Mouse (Mus musculus) lung, embryonic 16.5 days (tissue): ENCODE measurements at regions not wholly inside any gene's neighbourhood (a gene's known extent, or its start where the extent isn't known, plus 50 kb on each side); places are given as distances from the start of the nearest gene placed in this dataset.

Source experiments
- ATAC-seq: fragments of 200-750 bp; cut with Nextera tagmentation; 2 replicates; pipeline ENCODE4 v1.8.0; 2017; ENCODE audit warnings: low read depth, mild to moderate bottlenecking, moderate library complexity
- H3K27ac ChIP-seq: fragments of 300-500 bp; sonication (generic); 2 replicates; pipeline ENCODE4 v1.5.1; 2014; ENCODE audit warnings: mild to moderate bottlenecking, control low read depth, low read length
- H3K27me3 ChIP-seq: fragments of 300-500 bp; sonication (generic); 2 replicates; pipeline ENCODE4 v1.6.1; 2014; ENCODE audit warnings: low read depth, low read length, mixed read lengths; ENCODE audit not compliant: control insufficient read depth, insufficient read depth
- H3K36me3 ChIP-seq: fragments of 300-500 bp; sonication (generic); 2 replicates; pipeline ENCODE4 v1.6.1; 2014; ENCODE audit warnings: low read length; ENCODE audit not compliant: control insufficient read depth, insufficient read depth
- H3K4me1 ChIP-seq: fragments of 300-500 bp; sonication (generic); replicated peaks from 2 replicates; pipeline ENCODE4 v1.6.1; 2014; ENCODE audit warnings: low read length, mixed read lengths; ENCODE audit not compliant: control insufficient read depth, insufficient read depth
- H3K4me2 ChIP-seq: fragments of 300-500 bp; sonication (generic); 2 replicates; pipeline ENCODE4 v1.6.1; 2014; ENCODE audit warnings: low read depth, low read length, control low read depth
- H3K4me3 ChIP-seq: fragments of 300-500 bp; sonication (generic); 2 replicates; pipeline ENCODE4 v1.5.1; 2014; ENCODE audit warnings: mild to moderate bottlenecking, low read length, control low read depth
- H3K9ac ChIP-seq: fragments of 300-500 bp; sonication (generic); 2 replicates; pipeline ENCODE4 v1.6.1; 2014; ENCODE audit warnings: low read length, control low read depth
- H3K9me3 ChIP-seq: fragments of 300-500 bp; sonication (generic); 2 replicates; pipeline ENCODE4 v1.6.1; 2016; ENCODE audit warnings: low read length; ENCODE audit not compliant: control insufficient read depth
- WGBS: fragments of 180-500 bp; shearing (Covaris S2); extraction: QIAGEN DNeasy Blood & Tissue Kit; methylation state at CpG from one replicate; pipeline ENCODE4 v1.1.7; 2014; 5-methylcytosine and 5-hydroxymethylcytosine counted together

DNA sequence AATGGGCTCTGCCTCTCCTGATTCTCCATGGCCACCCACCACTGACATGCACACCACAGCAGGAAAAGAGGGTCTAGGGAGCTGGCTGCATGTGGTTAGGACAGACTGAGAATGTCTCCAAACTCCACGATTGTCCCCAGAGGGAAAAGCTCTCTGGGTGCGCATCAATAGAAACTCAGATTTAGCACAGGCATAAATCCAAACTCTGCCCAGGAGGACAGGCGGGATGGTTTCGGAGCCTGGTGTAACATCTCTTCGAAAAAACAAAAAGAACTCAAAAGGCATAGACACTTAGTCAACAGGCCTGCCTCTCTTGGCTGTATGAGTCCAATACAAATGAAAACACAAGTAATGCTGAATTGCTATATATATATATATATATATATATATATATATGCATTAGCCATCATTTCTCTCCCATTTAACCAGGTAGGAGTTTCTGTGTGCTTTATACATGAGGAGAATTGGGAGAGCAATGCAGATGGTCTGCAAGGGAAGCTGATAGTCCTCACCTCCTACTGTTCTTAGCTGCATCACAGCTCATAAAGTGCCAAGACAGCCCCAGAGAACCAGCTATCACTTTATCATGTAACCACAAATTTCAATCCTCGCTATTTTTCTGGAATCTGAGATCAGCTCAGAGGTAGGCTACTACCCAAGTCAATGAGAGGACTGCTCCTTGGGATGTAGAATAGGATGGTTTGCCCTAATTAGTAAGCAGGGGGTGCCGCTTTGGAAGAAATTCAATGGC, 422.4 kb downstream of the Tmem114 start:
- Histone ChIP-seq H3K4me1 (no peaks in the 10 kb centered on the region), H3K9ac (no peak overlapping the region), H3K4me2 (no peak overlapping the region), H3K36me3 (no peaks in the 10 kb centered on the region), H3K4me3 (no peak overlapping the region), H3K9me3 (no peaks in the 10 kb centered on the region), H3K27me3 (no peaks in the 10 kb centered on the region), H3K27ac (no peak overlapping the region)
- WGBS = 85% methylated on average over 7 of the region's 7 CpGs
- no peak for ATAC-seq

DNA sequence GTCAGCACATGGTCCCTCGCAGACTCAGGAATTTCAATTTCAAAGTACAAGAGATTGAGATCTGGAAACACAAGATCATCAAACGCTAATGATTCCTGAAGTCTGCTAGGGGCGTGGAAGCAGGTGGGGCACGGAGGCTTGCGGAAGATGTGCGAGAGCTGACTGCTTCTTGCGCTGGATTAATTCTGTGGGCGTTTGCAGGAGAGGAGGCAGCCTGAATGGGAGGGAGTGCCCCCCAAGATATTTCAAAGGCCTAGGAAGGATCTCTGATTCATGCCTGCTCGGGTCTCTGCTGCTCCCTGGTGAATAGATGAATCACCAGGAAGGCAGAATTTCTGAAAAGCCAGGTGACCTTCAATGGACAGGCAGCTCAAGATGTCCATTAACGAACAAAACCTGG, 442.1 kb downstream of the Tmem114 start:
- no peaks in the 10 kb centered on the region for H3K4me1 ChIP-seq
- ATAC-seq = no peak
- H3K4me3 ChIP-seq = no peak overlapping the region
- 32% methylated on average over 10 of the region's 10 CpGs for WGBS
- H3K9ac ChIP-seq = no peak overlapping the region
- no peaks in the 10 kb centered on the region for H3K9me3 ChIP-seq
- H3K27ac ChIP-seq = no peak overlapping the region
- no peaks in the 10 kb centered on the region for H3K27me3 ChIP-seq
- no peak overlapping the region for H3K4me2 ChIP-seq
- no peaks in the 10 kb centered on the region for H3K36me3 ChIP-seq

DNA sequence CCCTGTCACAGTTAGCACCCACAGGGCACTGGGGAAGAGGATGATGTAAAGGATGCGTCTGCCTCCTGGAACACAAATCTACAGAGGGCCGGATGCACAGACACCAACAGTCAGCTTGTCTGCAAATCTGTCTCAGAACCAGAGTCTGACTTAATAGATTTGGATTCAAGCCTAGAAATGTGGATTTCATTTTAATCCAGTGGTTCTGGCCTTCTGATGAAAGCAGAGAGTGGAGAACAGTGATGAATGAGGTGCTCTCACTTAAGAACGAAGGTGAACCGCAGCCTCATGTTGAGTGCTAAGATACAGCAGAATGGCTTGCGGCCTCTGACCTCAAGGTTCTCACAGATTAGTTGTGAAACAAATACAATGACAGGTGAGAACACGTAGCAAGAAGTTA, 446.5 kb downstream of the Tmem114 start:
- H3K9ac ChIP-seq = no peak overlapping the region
- no peaks in the 10 kb centered on the region for H3K36me3 ChIP-seq
- H3K4me1 ChIP-seq = no peaks in the 10 kb centered on the region
- no peak overlapping the region for H3K27ac ChIP-seq
- no peaks in the 10 kb centered on the region for H3K27me3 ChIP-seq
- 29% methylated on average over 6 of the region's 6 CpGs for WGBS
- H3K4me2 ChIP-seq = no peak overlapping the region
- H3K9me3 ChIP-seq = no peaks in the 10 kb centered on the region
- H3K4me3 ChIP-seq = no peak overlapping the region
- ATAC-seq = no peak

DNA sequence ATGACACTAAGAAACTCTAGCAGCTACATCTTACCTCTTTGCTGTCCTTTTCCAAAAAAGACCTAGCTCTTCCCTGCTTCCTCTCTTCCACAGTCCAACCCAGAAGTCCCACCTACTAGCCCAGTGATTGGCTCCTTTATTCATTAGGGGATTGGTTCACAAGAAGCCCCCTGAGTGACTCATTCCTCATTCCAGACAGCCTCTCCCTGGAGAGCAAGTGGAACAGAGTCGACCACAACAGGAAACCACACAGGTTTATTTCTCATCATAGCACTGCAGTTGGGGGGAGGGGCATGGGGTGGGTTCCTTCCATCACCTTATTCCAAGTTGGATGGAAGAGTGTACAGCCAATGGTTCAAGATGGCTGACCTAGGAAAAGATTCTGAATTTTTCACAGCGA, 473.3 kb downstream of the Tmem114 start:
- no peak for ATAC-seq
- Histone ChIP-seq H3K9ac (no peak overlapping the region), H3K4me2 (no peak overlapping the region), H3K9me3 (no peaks in the 10 kb centered on the region), H3K4me3 (no peak overlapping the region), H3K27me3 (no peaks in the 10 kb centered on the region), H3K27ac (no peak overlapping the region), H3K36me3 (no peaks in the 10 kb centered on the region), H3K4me1 (no peaks in the 10 kb centered on the region)
- 70% methylated on average over 2 of the region's 2 CpGs for WGBS

DNA sequence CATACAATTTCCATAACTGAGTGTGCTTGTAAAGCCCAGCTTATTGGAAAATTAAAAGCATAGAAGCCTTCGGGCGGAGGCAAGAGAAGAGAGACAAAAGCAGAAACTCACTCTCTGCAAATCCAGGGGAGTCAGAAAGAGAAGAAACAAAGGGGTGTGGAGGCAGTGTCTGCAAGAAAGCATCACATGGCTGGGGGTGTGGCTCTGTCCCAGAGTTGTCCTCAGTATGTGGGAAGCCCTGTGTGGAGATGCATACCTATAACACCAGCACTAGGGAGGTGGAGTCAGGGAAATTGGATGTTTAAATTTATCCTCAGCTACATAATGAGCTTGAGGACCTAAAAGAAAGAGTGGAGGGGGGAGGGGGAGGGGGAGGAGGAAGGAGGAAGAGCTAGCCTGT, 482.6 kb downstream of the Tmem114 start:
- no peak for ATAC-seq
- Histone ChIP-seq H3K4me1 (no peaks in the 10 kb centered on the region), H3K27ac (no peak overlapping the region), H3K9ac (no peak overlapping the region), H3K9me3 (no peaks in the 10 kb centered on the region), H3K36me3 (no peaks in the 10 kb centered on the region), H3K4me3 (no peak overlapping the region), H3K4me2 (no peak overlapping the region), H3K27me3 (no peaks in the 10 kb centered on the region)
- 93% methylated on average over 2 of the region's 2 CpGs for WGBS

DNA sequence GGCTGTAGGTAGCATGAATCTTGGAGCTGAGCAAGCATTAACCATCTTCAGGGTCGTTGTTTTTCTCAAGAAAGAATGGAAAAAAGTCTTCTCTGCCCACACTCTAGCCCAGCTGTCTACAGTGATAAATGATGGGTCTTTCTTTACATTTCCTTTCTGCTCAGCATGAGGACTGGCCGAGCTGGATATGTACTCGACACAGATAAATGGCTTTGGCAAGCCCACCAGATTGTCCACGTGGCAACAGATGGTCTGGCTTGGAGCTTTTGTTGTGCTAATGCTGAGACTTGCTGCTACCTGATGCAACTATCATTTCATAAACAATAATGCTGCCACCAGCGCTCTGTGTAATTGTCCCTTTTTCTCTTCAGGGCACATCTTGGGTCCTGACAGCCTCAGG, 487.8 kb downstream of the Tmem114 start:
- Histone ChIP-seq H3K4me2 (no peak overlapping the region), H3K9ac (no peak overlapping the region), H3K4me1 (no peaks in the 10 kb centered on the region), H3K27ac (no peak overlapping the region), H3K9me3 (no peaks in the 10 kb centered on the region), H3K27me3 (no peaks in the 10 kb centered on the region), H3K4me3 (no peak overlapping the region), H3K36me3 (no peaks in the 10 kb centered on the region)
- WGBS = 29% methylated on average over 5 of the region's 5 CpGs
- ATAC-seq = no peak

DNA sequence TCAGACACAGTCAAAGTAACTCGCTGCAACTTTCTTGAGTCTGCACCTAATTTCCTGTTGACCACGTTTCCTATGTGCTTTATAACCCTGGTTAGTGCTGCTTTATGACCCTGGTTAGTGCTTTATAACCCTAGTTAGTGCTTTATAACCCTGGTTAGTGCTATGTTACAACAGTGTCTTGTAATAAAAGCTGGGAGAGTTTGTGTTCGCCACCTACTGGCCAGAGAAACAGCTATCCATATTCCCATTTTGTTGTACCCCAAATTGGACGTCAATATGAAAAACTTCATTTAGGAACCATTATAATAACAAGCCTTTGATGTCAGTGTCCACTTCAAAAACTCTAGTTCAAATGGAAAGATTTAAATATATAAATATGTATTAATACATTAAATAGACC, 492.6 kb downstream of the Tmem114 start:
- Histone ChIP-seq H3K9ac (no peak overlapping the region), H3K4me3 (no peak overlapping the region), H3K4me2 (no peak overlapping the region), H3K4me1 (no peaks in the 10 kb centered on the region), H3K9me3 (no peaks in the 10 kb centered on the region), H3K27ac (no peak overlapping the region), H3K36me3 (no peaks in the 10 kb centered on the region), H3K27me3 (no peaks in the 10 kb centered on the region)
- 54% methylated on average over 4 of the region's 4 CpGs for WGBS
- no peak for ATAC-seq

DNA sequence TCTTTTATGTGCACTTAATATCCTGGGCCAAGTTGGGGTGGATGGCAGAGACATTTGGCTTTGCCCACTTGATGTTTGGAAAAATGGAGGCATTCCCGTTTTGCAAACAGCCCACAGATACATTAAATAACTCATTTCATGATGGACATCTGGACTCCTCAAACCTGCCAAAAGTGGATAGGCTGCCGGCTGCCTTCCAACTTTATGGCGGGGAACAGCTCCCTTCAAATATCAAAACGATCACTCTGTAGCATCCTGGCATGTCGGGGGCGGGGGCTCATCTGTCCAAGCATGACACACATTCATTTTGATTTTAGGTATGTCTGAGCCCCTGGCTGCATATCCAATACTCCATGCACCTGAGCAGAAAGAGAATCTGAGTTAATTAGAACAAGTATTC, 493.3 kb downstream of the Tmem114 start:
- WGBS = 81% methylated on average over 6 of the region's 6 CpGs
- Histone ChIP-seq H3K4me1 (no peaks in the 10 kb centered on the region), H3K27ac (no peak overlapping the region), H3K4me2 (no peak overlapping the region), H3K27me3 (no peaks in the 10 kb centered on the region), H3K36me3 (no peaks in the 10 kb centered on the region), H3K9me3 (no peaks in the 10 kb centered on the region), H3K4me3 (no peak overlapping the region), H3K9ac (no peak overlapping the region)
- no peak for ATAC-seq

DNA sequence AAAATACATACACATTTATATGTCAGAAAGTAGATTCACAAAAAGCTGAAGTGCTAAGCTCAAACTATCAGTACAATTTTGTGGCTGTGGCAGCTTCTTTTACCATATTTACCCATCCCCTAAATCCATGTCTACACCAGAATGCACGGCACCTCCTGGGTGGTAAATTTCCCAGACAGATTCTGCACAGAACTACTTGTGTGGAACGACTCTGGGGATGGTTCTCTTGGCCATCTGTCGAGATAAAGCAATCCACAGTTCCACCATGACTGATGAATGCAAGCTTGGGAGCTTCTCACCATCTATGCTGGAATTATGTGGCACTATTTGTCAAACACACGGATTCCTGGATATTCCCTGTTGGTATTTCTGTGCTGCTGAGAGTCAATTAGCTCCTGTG, 495.8 kb downstream of the Tmem114 start:
- no peak for ATAC-seq
- H3K27me3 ChIP-seq = no peaks in the 10 kb centered on the region
- no peak overlapping the region for H3K9ac ChIP-seq
- no peaks in the 10 kb centered on the region for H3K9me3 ChIP-seq
- H3K27ac ChIP-seq = no peak overlapping the region
- H3K36me3 ChIP-seq = no peaks in the 10 kb centered on the region
- H3K4me2 ChIP-seq = no peak overlapping the region
- H3K4me1 ChIP-seq = no peaks in the 10 kb centered on the region
- WGBS = 66% methylated on average over 4 of the region's 4 CpGs
- no peak overlapping the region for H3K4me3 ChIP-seq
